Mouse (Mus musculus) midbrain, embryonic 10.5 days (tissue): ENCODE results near the gene Mcat. TPM values are rescaled to one million over a fixed set of nuclear protein-coding genes. Genes with fewer than 3 reads are reported as not detected.
A peak's percentile ranks its signal among the peaks of the same experiment; 100 is the strongest.
"Not testable (repeated sequence)": the region's sequence is repeated elsewhere in the genome, so short reads cannot be mapped to it uniquely, and the experiment has no call there.

Source experiments
- DNase-seq: peaks from one replicate; pipeline ENCODE4 v3.0.0-alpha.2; 2017; ENCODE audit warnings: low spot score
- H3K27ac ChIP-seq: fragments of 300-500 bp; sonication (generic); replicated peaks from 2 replicates; pipeline ENCODE4 v1.5.1; 2016; ENCODE audit warnings: mild to moderate bottlenecking
- H3K27me3 ChIP-seq: fragments of 300-500 bp; sonication (generic); 2 replicates; pipeline ENCODE4 v1.6.1; 2016; ENCODE audit warnings: low read depth, mild to moderate bottlenecking; ENCODE audit not compliant: poor library complexity, severe bottlenecking
- H3K36me3 ChIP-seq: fragments of 300-500 bp; sonication (generic); 2 replicates; pipeline ENCODE4 v1.6.1; 2016; ENCODE audit warnings: mild to moderate bottlenecking, moderate library complexity
- H3K4me1 ChIP-seq: fragments of 300-500 bp; sonication (generic); 2 replicates; pipeline ENCODE4 v1.6.1; 2016
- H3K4me3 ChIP-seq: fragments of 300-500 bp; sonication (generic); 2 replicates; pipeline ENCODE4 v1.5.1; 2016; ENCODE audit warnings: mild to moderate bottlenecking, moderate library complexity
- H3K9me3 ChIP-seq: fragments of 300-500 bp; sonication (generic); replicated peaks from 2 replicates; pipeline ENCODE4 v1.6.1; 2016; ENCODE audit warnings: mild to moderate bottlenecking
- WGBS: fragments of 180-500 bp; shearing (Covaris S2); methylation state at CpG from one replicate; pipeline ENCODE4 v1.1.7; 2016; 5-methylcytosine and 5-hydroxymethylcytosine counted together
- microRNA-seq: library from miRNA; unstranded; fragments of <30 nt; microRNA quantifications from one replicate; pipeline ENCODE4, GENCODE M21; 2017
- polyA plus RNA-seq: library from polyadenylated mRNA; unstranded; fragments of >200 nt; fragmentation: Nextera tagmentation; extraction: Ambion mirVana; gene quantifications from 2 replicates; pipeline ENCODE4 v1.2.1, GENCODE M21; 2016

Mcat gene
- polyA plus RNA-seq, 1 experiment from 2014 or later, result 46.2 TPM

DNA sequence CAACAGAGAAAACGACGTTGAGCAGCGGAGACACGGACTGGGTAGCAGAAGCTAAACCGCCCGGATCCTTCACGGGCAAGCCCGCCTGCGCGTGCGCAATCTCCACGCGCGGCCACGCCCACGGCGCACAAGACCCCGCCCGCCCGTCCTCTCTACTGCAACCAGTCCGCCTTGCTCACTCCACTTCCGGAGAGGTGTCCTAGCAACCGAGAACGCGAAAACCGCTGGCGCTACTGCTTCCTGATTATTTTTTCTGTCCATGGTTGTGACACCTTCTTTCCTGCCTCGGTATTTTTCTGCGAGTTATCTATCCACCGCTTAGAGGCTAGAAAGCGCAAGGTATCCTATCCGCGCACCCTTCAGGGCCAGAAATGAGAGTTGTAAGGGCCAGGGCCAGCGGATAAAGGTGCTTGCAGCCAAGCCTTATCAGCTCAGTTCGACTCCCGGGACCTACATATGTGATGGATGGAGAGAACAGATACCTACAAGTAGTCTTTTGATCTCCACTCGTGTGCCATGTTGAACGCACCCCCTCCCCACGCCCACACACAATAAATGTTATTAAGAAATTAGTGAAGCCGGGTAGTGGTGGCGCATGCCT, 52.7 kb downstream of the Mcat start, which contains the start of gene Ttll1:
Ttll1 (minus strand) TSS at position 89 of the 601 bp plus-strand sequence.
- peaks cover 3% of the 10 kb centered on the region; the same call in 1 of the 2 replicates for H3K36me3 ChIP-seq
- peaks cover 17% of the 10 kb centered on the region for H3K4me1 ChIP-seq
- DNase-seq, result peak; percentile 94
- no peaks in the 10 kb centered on the region for H3K27me3 ChIP-seq
- H3K9me3 ChIP-seq, result no peaks in the 10 kb centered on the region
- peak within 1 kb of the TSS; percentile 75 for H3K4me3 ChIP-seq
- H3K27ac ChIP-seq, result peak within 1 kb of the TSS; percentile 88
- 12% methylated on average over 41 of the region's 41 CpGs for whole genome bisulfite sequencing

DNA sequence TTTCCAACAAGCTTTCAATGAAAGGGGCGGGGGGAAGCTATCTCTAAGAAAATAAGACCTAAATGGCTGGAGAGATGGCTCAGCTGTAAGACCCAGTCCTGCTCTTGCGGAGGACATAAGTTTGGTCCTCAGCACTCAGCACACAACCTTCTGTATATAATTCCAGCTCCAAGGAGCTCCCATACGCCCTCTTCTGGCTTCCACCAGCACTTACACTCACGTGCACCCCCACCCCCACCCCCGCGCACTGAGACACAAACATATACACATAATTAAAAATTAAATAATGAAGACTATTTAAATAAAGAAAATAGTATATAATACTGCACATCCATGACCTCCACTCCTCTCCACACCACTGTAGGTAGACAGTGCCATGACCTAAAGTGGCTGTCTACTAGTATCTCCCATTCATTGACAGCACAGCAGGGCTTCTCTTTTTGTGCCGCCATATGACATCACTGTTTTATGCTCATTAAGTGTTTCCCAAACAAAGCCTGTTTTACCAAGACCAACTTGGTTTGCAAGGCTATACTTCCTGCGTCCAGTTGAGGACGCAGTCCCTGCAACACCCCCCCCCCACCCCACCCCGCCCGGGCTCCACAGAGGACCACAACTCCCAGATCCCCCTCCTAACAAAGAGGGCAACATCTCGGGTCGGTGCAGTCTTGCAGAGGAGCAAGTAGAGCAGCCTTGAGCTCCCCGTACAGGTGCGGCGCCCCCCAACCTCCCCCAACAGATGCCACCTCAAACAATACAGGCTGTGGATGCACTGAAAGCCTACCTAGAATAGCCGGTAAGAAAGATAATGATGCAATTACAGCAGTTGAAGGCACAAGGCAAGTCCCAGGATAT, 53.4 kb downstream of the Mcat start:
- H3K4me3 ChIP-seq, result peak overlapping the region; percentile 75
- H3K27ac ChIP-seq, result peak overlapping the region; percentile 88
- peaks cover 7% of the 10 kb centered on the region for H3K36me3 ChIP-seq
- H3K4me1 ChIP-seq, result peaks cover 17% of the 10 kb centered on the region
- 25% methylated on average over 17 of the region's 17 CpGs for WGBS
- 0 out of 2 replicates have a peak, but pooled peaks cover 2% of the 10 kb centered on the region for H3K9me3 ChIP-seq
- no peaks in the 10 kb centered on the region for H3K27me3 ChIP-seq
- DNase-seq, result no peak

DNA sequence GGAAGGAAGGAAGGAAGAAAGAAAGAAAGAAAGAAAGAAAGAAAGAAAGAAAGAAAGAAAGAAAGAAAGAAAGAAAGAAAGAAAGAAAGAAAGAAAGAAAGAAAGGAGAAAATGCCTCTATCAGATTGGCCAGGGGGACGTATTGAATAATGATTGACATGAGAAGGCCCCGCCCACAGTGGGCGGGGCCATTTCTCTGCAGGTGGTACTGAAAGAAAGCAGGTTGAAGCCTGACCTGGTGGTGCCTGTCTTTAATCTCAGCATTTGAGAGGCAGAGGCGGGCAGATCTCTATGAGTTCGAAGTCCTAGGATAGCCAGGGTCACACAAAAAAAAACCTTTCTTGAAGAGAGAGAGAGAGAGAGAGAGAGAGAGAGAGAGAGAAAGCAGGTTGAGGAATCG, 62.1 kb downstream of the Mcat start:
- DNase-seq, H3K27me3 ChIP-seq, H3K27ac ChIP-seq, H3K9me3 ChIP-seq, H3K4me1 ChIP-seq, H3K4me3 ChIP-seq: not testable (repeated sequence)
- 80% methylated on average over 6 of the region's 6 CpGs for WGBS
- peaks cover 84% of the 10 kb centered on the region for H3K36me3 ChIP-seq

DNA sequence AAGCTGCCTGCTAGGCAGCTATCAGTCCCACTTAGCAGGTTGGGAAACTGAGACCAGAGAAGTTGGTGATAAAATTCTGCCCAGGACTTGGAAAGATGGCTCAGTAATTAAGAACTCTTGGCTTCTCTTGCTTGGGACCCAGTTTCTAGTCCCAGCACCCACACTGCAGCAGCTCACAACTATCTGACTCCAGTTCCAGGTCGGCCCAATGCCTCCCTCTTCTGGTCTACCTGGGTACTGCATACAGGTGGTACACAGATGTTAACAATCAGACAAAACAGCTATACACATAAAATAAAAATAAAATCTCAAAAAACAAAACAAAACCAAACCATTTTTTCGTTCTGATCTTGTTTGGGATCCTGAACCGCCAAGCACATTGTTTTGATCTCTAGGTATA, 63.2 kb downstream of the Mcat start:
- H3K4me1 ChIP-seq, result no peaks in the 10 kb centered on the region
- DNase-seq, result no peak
- H3K36me3 ChIP-seq, result peaks cover 91% of the 10 kb centered on the region
- no peak overlapping the region for H3K27ac ChIP-seq
- 0 out of 2 replicates have a peak, but pooled peaks cover 3% of the 10 kb centered on the region for H3K9me3 ChIP-seq
- 59% methylated on average over 3 of the region's 3 CpGs for WGBS
- H3K4me3 ChIP-seq, result no peak overlapping the region
- no peaks in the 10 kb centered on the region for H3K27me3 ChIP-seq

DNA sequence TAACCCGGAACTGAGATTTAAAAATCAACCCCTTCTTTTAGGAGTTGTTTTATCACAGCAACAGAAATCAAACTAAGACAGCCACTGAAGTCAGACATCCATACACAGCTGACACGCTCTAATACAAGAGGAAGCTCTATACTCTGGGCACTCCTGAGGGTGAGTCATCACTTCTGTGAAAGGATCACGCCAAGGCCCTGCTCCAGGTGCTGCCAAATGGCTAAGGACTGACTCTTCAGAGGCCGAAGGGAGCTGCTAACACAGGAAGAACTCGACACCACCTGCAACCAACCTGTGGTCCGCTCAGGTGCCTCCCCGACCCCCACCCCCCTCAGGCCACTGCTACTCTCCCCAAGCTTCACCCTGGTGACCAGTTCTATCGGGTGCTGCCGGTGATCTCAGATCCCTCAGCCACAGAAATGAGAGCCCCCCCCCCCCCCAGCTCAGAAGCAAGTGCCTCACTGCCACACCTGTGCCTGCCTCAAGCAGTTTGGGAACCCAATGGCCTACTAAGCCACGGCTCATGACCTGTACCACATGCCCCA, 64.3 kb downstream of the Mcat start:
- Histone ChIP-seq H3K9me3 (no peaks in the 10 kb centered on the region), H3K36me3 (peaks cover 91% of the 10 kb centered on the region), H3K27ac (no peak overlapping the region), H3K4me3 (no peak overlapping the region), H3K4me1 (no peaks in the 10 kb centered on the region), H3K27me3 (no peaks in the 10 kb centered on the region)
- DNase-seq, result no peak
- 92% methylated on average over 10 of the region's 10 CpGs for WGBS

DNA sequence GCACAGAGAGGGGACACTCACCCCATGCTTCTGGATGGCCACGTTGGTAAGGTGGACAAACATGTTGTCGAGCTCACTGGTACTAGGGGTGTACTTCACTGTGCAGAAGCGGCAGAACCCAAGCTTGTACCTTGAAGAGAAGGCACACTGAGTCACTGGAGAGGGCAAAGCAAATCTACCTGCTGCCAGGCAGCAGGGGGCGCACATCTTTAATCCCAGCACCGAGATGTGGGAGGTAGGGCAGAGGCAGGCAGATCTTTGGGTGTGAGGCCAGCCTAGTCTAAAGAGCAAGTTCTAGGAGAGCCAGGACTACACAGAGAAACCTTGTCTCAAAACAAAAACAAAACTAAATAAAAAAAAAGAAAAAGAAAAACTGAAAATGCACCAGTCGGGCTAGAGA, 66.3 kb downstream of the Mcat start:
- H3K36me3 ChIP-seq, result peaks cover 93% of the 10 kb centered on the region
- WGBS, result 92% methylated on average over 6 of the region's 6 CpGs
- no peak overlapping the region for H3K27ac ChIP-seq
- no peaks in the 10 kb centered on the region for H3K9me3 ChIP-seq
- H3K4me3 ChIP-seq, result no peak overlapping the region
- H3K4me1 ChIP-seq, result no peaks in the 10 kb centered on the region
- no peaks in the 10 kb centered on the region for H3K27me3 ChIP-seq
- no peak for DNase-seq

Small RNA genes lying within 50 kb of the gene (microRNA-seq; reads per million reads assigned to microRNA genes)
- gene Gm24575, result not detected

Other genes with a start within 250 kb of the Mcat start
- gene Arfgap3, start 213.5 kb downstream of the Mcat start, polyA plus RNA-seq, result 29.2 and 32.8 TPM in 2 replicates
- gene Pacsin2, start 99.2 kb downstream of the Mcat start, polyA plus RNA-seq, result 55.6 TPM in 2 replicates
- 34.3 and 42.6 TPM in 2 replicates for gene Ttll1, start 52.9 kb downstream of the Mcat start, polyA plus RNA-seq
- 2.9 and 3.1 TPM in 2 replicates for gene Bik, start 36.9 kb downstream of the Mcat start, polyA plus RNA-seq
- 35.6 and 41.4 TPM in 2 replicates for gene Tspo, start 195 bp downstream of the Mcat start, polyA plus RNA-seq
- 57.0 and 57.4 TPM in 2 replicates for gene Ttll12, start 31.4 kb upstream of the Mcat start, polyA plus RNA-seq
- gene Scube1, start 161.2 kb upstream of the Mcat start, polyA plus RNA-seq, result 64.4 and 74.8 TPM in 2 replicates
- gene Mpped1, start 215.7 kb upstream of the Mcat start, polyA plus RNA-seq, result 8.4 and 10.7 TPM in 2 replicates